Mouse (Mus musculus) cortical plate, adult 2 months (tissue): Measurements from ENCODE around the gene Dph2.

Experiments
- CTCF ChIP-seq: fragments of 200-500 bp; IDR thresholded peaks from 2 replicates; pipeline ENCODE4 v1.5.1; 2011; ENCODE audit warnings: mild to moderate bottlenecking, control low read depth, low read length; ENCODE audit not compliant: insufficient read depth; ENCODE audit errors: extremely low read depth
- POLR2A ChIP-seq: fragments of 200-500 bp; IDR thresholded peaks from 2 replicates; pipeline ENCODE4 v1.6.1; 2011; ENCODE audit warnings: mild to moderate bottlenecking, low read length, control low read depth; ENCODE audit not compliant: insufficient read depth; ENCODE audit errors: extremely low read depth

DNA sequence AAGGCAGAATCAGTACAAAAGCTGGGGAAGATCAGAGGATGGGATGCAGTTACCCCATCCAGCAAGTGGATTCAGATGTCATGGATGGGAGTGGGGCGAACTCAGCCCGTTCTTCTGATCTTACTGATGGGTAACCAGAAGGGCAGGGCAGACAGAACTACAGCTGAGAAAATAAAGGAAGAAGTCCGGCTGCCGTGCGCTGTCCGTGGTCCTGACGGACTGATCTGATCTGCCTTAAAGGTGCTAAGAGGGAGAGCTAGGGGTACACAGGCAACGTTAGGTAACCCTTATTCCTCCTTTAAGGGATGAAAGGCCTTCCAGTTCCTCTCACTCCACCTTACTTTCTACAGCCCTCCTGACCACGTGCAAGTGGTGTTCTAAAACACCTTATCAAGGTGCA lies 1.5 kb upstream of the Dph2 start:
- no peak for TF ChIP-seq CTCF
- TF ChIP-seq POLR2A = no peak
